Mouse (Mus musculus): ENCODE data around the gene Tmem204. TPM values are rescaled to one million over a fixed set of nuclear protein-coding genes. Genes with fewer than 3 reads are reported as not detected.
A peak's percentile ranks its signal among the peaks of the same experiment; 100 is the strongest.

Gene Tmem204
- total and polyA plus RNA-seq, 2 experiments from 2014 or later, result 10.3 to 11.9 TPM

DNA sequence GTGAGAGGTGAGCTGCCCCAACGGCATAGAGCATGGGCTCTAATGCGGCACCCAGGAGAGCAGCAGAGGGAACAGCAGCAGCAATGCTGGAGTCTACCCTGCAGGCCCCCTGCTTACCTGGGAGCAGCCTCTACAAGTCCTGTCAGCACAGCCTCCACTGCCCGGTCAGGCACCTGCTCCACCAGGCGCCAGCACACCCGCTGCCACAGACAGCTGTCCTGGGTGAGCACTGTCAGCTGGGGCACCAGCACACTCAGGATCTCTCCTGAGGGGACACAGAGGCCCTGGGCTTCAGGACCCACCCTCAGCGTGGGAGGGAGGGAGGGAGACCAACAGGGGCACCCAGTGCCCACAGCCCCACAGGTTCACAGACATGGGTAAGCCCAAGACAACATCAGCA is 27.2 kb upstream of the Tmem204 start:
- peaks cover 47% of the 10 kb centered on the region for H3K36me3 ChIP-seq (ENCODE audit: insufficient read depth)
- H3K9ac ChIP-seq, result no peak overlapping the region
- no peak overlapping the region for H3K27ac ChIP-seq (ENCODE audit: low read depth, low read length)
- no peak for TF ChIP-seq CTCF (IDR thresholded peaks at IDR 0.05; ENCODE audit: low read depth)
- ATAC-seq (no peak), DNase-seq (no peak)
- WGBS, result 96% methylated on average over 6 of the region's 6 CpGs
- no peaks in the 10 kb centered on the region for H3K27me3 ChIP-seq (ENCODE audit: insufficient read depth, low read length)
- H3K9me3 ChIP-seq (ENCODE audit: low read length), result no peaks in the 10 kb centered on the region
- H3K4me3 ChIP-seq (ENCODE audit: low read depth, low read length), result no peak overlapping the region
- peaks cover 7% of the 10 kb centered on the region; the same call in 1 of the 2 replicates for H3K4me1 ChIP-seq (ENCODE audit: insufficient read depth)
- no peak overlapping the region for H3K4me2 ChIP-seq (ENCODE audit: low read depth)

- peaks cover 57% of the 10 kb centered on the region for H3K36me3 ChIP-seq (ENCODE audit: insufficient read depth)
- H3K9me3 ChIP-seq (ENCODE audit: low read length), result no peaks in the 10 kb centered on the region
- no peak overlapping the region for H3K4me3 ChIP-seq (ENCODE audit: low read depth, low read length)
- TF ChIP-seq CTCF (IDR thresholded peaks at IDR 0.05; ENCODE audit: low read depth), result peak; percentile 61
- DNase-seq (no peak), ATAC-seq (no peak)
- no peak overlapping the region for H3K9ac ChIP-seq
- H3K4me2 ChIP-seq (ENCODE audit: low read depth), result no peak overlapping the region
- H3K27me3 ChIP-seq (ENCODE audit: insufficient read depth, low read length), result no peaks in the 10 kb centered on the region
- H3K4me1 ChIP-seq (ENCODE audit: insufficient read depth), result peaks cover 1% of the 10 kb centered on the region; the same call in 1 of the 2 replicates
- WGBS, result 82% methylated on average over 2 of the region's 2 CpGs
- H3K27ac ChIP-seq (ENCODE audit: low read depth, low read length), result no peak overlapping the region
Measured at GRCm38 (mm10) chr17:25109578-25109977, 26.2 kb upstream of the Tmem204 start.

- no peak overlapping the region for H3K27ac ChIP-seq (ENCODE audit: low read depth, low read length)
- DNase-seq (no peak), ATAC-seq (no peak)
- H3K36me3 ChIP-seq (ENCODE audit: insufficient read depth), result peaks cover 75% of the 10 kb centered on the region
- no peak overlapping the region for H3K4me3 ChIP-seq (ENCODE audit: low read depth, low read length)
- TF ChIP-seq CTCF (IDR thresholded peaks at IDR 0.05; ENCODE audit: low read depth), result no peak
- H3K9ac ChIP-seq, result no peak overlapping the region
- 73% methylated on average over 16 of the region's 16 CpGs for WGBS
- H3K4me2 ChIP-seq (ENCODE audit: low read depth), result no peak overlapping the region
- no peaks in the 10 kb centered on the region for H3K4me1 ChIP-seq (ENCODE audit: insufficient read depth)
- no peaks in the 10 kb centered on the region for H3K9me3 ChIP-seq (ENCODE audit: low read length)
- no peaks in the 10 kb centered on the region for H3K27me3 ChIP-seq (ENCODE audit: insufficient read depth, low read length)
Measured at GRCm38 (mm10) chr17:25107786-25108185, 24.4 kb upstream of the Tmem204 start.

DNA sequence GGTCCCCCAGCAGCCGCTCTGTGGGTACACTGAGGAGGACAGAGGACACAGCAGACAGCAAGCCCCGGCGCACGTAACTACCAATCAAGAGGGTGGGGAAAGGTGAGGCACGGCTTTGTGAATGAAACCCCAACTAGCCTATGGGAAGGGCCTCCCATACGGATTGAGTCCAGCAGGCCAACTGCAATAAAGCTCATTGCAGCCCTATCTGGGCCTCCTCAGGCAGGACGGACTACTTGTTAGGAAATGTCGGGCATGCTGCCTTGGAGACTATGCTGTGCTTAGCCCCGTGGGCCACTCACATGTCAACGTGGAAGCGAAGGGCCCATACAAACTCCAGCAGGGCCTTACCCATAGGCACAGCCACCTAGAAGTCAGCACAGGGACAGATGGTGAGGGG is 17.9 kb upstream of the Tmem204 start:
- TF ChIP-seq CTCF (IDR thresholded peaks at IDR 0.05; ENCODE audit: low read depth), result no peak
- H3K27me3 ChIP-seq (ENCODE audit: insufficient read depth, low read length), result no peaks in the 10 kb centered on the region
- no peak overlapping the region for H3K4me2 ChIP-seq (ENCODE audit: low read depth)
- no peaks in the 10 kb centered on the region for H3K9me3 ChIP-seq (ENCODE audit: low read length)
- H3K9ac ChIP-seq, result no peak overlapping the region
- ATAC-seq, result no peak
- DNase-seq, result no peak
- peaks cover 85% of the 10 kb centered on the region for H3K36me3 ChIP-seq (ENCODE audit: insufficient read depth)
- no peak overlapping the region for H3K27ac ChIP-seq (ENCODE audit: low read depth, low read length)
- 97% methylated on average over 11 of the region's 11 CpGs for WGBS
- no peaks in the 10 kb centered on the region for H3K4me1 ChIP-seq (ENCODE audit: insufficient read depth)
- H3K4me3 ChIP-seq (ENCODE audit: low read depth, low read length), result no peak overlapping the region

DNA sequence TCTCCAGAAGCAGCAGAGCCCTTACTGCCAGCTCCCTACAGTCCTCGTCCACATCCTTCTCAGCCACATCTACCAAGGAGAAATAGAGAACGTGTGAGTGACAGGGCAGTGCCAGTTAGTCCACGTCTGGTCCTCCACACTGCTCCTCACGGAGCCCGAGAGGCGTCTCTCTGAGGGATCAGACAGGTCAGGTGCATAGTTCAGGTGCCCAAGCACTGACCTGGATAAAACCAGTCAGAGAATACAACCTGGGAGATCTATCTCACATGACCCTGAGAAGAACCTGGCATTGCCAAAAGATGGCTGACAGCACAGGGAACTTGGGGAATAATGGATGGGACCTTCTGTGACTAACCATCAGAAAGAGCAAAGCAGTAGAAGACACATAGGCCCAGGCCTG is 16.7 kb upstream of the Tmem204 start:
- 94% methylated on average over 6 of the region's 6 CpGs for WGBS
- no peak for TF ChIP-seq CTCF (IDR thresholded peaks at IDR 0.05; ENCODE audit: low read depth)
- Histone ChIP-seq H3K9me3 (ENCODE audit: low read length) (no peaks in the 10 kb centered on the region), H3K4me1 (ENCODE audit: insufficient read depth) (no peaks in the 10 kb centered on the region), H3K9ac (no peak overlapping the region), H3K36me3 (ENCODE audit: insufficient read depth) (peaks cover 73% of the 10 kb centered on the region), H3K27me3 (ENCODE audit: insufficient read depth, low read length) (no peaks in the 10 kb centered on the region), H3K4me2 (ENCODE audit: low read depth) (no peak overlapping the region), H3K4me3 (ENCODE audit: low read depth, low read length) (no peak overlapping the region), H3K27ac (ENCODE audit: low read depth, low read length) (no peak overlapping the region)
- DNase-seq (no peak), ATAC-seq (no peak)

DNA sequence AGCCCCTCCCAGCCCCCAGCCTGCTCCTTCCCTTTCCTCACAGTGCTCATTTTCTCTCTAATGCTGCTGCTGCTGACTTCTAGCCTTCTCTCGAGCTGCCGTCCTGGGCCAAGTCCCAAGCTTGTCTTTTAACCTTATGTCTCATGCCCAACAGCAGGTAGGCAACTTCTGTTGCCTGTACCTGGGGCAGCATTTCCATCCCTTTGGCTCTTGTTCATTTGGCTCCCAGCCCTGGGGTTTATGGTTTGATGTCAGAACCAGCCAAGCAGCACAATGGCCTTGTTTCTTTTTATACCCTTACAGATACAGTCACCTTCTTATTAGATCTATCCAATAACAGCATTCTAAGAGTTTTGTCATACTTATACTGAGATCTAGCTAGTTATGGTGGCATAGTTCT is 12.8 kb upstream of the Tmem204 start:
- no peak overlapping the region for H3K4me2 ChIP-seq (ENCODE audit: low read depth)
- 88% methylated on average over 2 of the region's 2 CpGs for WGBS
- H3K4me3 ChIP-seq (ENCODE audit: low read depth, low read length), result no peak overlapping the region
- H3K36me3 ChIP-seq (ENCODE audit: insufficient read depth), result peaks cover 66% of the 10 kb centered on the region
- DNase-seq, result no peak
- no peaks in the 10 kb centered on the region for H3K4me1 ChIP-seq (ENCODE audit: insufficient read depth)
- no peaks in the 10 kb centered on the region for H3K27me3 ChIP-seq (ENCODE audit: insufficient read depth, low read length)
- H3K9ac ChIP-seq, result no peak overlapping the region
- TF ChIP-seq CTCF (IDR thresholded peaks at IDR 0.05; ENCODE audit: low read depth), result no peak
- ATAC-seq, result no peak
- no peaks in the 10 kb centered on the region for H3K9me3 ChIP-seq (ENCODE audit: low read length)
- H3K27ac ChIP-seq (ENCODE audit: low read depth, low read length), result no peak overlapping the region

- TF ChIP-seq CTCF (IDR thresholded peaks at IDR 0.05; ENCODE audit: low read depth), result no peak
- ATAC-seq (no peak), DNase-seq (no peak)
- Histone ChIP-seq H3K4me1 (ENCODE audit: insufficient read depth) (no peaks in the 10 kb centered on the region), H3K4me2 (ENCODE audit: low read depth) (no peak overlapping the region), H3K27ac (ENCODE audit: low read depth, low read length) (no peak overlapping the region), H3K9me3 (ENCODE audit: low read length) (no peaks in the 10 kb centered on the region), H3K27me3 (ENCODE audit: insufficient read depth, low read length) (no peaks in the 10 kb centered on the region), H3K36me3 (ENCODE audit: insufficient read depth) (peaks cover 57% of the 10 kb centered on the region), H3K9ac (no peak overlapping the region), H3K4me3 (ENCODE audit: low read depth, low read length) (no peak overlapping the region)
- 94% methylated on average over 10 of the region's 10 CpGs for WGBS
Measured at GRCm38 (mm10) chr17:25090450-25090849, 7.1 kb upstream of the Tmem204 start.

- no peak for DNase-seq
- no peak overlapping the region for H3K4me2 ChIP-seq (ENCODE audit: low read depth)
- H3K27ac ChIP-seq (ENCODE audit: low read depth, low read length), result no peak overlapping the region
- H3K4me1 ChIP-seq (ENCODE audit: insufficient read depth), result no peaks in the 10 kb centered on the region
- peaks cover 48% of the 10 kb centered on the region for H3K36me3 ChIP-seq (ENCODE audit: insufficient read depth)
- no peaks in the 10 kb centered on the region for H3K9me3 ChIP-seq (ENCODE audit: low read length)
- ATAC-seq, result no peak
- 94% methylated on average over 10 of the region's 10 CpGs for WGBS
- no peak overlapping the region for H3K4me3 ChIP-seq (ENCODE audit: low read depth, low read length)
- no peaks in the 10 kb centered on the region for H3K27me3 ChIP-seq (ENCODE audit: insufficient read depth, low read length)
- H3K9ac ChIP-seq, result no peak overlapping the region
- TF ChIP-seq CTCF (IDR thresholded peaks at IDR 0.05; ENCODE audit: low read depth), result no peak
Measured at GRCm38 (mm10) chr17:25089158-25089557, 5.8 kb upstream of the Tmem204 start.

Measured in forebrain, postnatal 0 days (tissue).